Mouse (Mus musculus): ENCODE measurements around the gene Msi2.

Gene Msi2

DNA sequence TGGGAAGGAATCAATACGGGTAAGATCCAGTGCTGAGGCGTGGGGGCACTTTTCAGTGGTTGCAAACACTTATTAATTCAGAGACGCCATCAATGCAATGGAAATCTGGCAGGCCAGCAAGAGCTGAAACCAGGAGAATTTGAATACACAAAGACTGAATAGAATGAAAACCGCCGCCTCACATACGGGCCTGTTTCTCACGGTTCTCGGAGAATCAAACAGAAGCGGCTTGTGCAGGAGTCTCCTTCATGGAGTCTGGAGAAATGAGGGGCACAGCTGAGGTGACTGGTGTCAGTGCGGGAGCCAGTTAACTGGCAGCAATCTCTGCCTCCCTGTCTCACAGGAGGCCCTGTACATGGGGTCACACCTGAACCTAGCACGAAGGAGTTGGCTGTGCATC lies 235.7 kb downstream of the Msi2 start:
- Histone ChIP-seq H3K9me3 (ENCODE audit: low read length) (no peaks in the 10 kb centered on the region), H3K4me3 (replicated peaks; ENCODE audit: low read length) (no peak overlapping the region), H3K36me3 (ENCODE audit: insufficient read depth, low read length) (peaks cover 34% of the 10 kb centered on the region), H3K4me1 (replicated peaks; ENCODE audit: low read depth, low read length) (peaks cover 76% of the 10 kb centered on the region), H3K27me3 (ENCODE audit: insufficient read depth, low read length) (no peaks in the 10 kb centered on the region)
- TF ChIP-seq NANOG (IDR thresholded peaks at IDR 0.05; ENCODE audit: borderline replicate concordance, low read length) (no peak), CTCF (conservative IDR thresholded peaks at IDR 0.05; ENCODE audit: low read length) (no peak), POU5F1 (IDR thresholded peaks at IDR 0.05; ENCODE audit: borderline replicate concordance, low read length) (no peak)

DNA sequence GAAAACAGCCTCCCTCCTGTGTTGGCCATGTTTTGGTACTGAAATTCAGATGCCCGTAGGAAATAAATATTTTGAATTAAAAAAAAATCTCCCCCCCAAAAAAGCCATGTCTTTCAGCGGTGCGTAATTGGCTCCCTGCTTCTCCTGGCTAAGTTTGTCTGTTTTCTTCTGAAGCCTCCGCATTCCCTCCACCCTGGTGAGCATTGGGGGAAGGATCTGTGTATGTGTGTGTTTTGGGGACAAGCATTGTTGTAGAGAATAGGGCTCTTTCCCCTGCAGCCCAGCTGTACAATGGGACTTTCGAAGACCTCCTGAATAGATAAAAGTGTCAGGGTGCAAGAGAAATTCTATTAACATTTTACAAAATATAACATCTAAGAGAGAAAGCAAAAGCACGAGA lies 236.1 kb downstream of the Msi2 start:
- peaks cover 75% of the 10 kb centered on the region for H3K4me1 ChIP-seq (replicated peaks; ENCODE audit: low read depth, low read length)
- no peaks in the 10 kb centered on the region for H3K27me3 ChIP-seq (ENCODE audit: insufficient read depth, low read length)
- H3K36me3 ChIP-seq (ENCODE audit: insufficient read depth, low read length): peaks cover 38% of the 10 kb centered on the region
- TF ChIP-seq POU5F1 (IDR thresholded peaks at IDR 0.05; ENCODE audit: borderline replicate concordance, low read length) (no peak), CTCF (conservative IDR thresholded peaks at IDR 0.05; ENCODE audit: low read length) (no peak), NANOG (IDR thresholded peaks at IDR 0.05; ENCODE audit: borderline replicate concordance, low read length) (no peak)
- H3K9me3 ChIP-seq (ENCODE audit: low read length): no peaks in the 10 kb centered on the region
- no peak overlapping the region for H3K4me3 ChIP-seq (replicated peaks; ENCODE audit: low read length)

DNA sequence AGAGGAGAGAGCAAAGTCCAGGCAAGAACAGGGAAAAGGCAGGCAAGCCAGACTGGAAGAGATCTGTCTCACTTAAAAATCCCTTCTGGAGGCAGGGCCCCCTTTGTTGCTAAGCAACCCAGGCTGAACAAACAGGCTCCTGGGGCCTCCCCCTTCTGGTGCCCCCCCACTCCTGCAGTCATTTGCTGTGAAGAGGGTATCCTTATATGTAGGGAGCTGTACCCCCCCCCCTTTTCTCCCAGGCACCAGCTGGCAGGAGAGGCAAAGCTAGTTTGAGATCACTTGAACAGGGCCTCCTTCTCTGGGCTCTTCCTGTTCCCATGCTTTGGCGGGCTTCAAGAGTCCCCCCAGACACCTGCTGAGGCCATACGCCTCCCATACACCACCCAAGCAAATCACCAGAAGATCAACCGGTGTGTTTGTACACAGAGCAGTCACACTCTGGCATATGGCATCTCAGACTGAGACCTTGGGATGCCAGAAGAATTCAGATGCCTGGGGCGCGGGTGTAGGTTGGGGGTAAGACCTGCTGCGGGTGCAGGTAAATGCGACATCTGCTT lies 236.6 kb downstream of the Msi2 start:
- no peak for TF ChIP-seq POU5F1 (IDR thresholded peaks at IDR 0.05; ENCODE audit: borderline replicate concordance, low read length)
- TF ChIP-seq CTCF (conservative IDR thresholded peaks at IDR 0.05; ENCODE audit: low read length): no peak
- no peak for TF ChIP-seq NANOG (IDR thresholded peaks at IDR 0.05; ENCODE audit: borderline replicate concordance, low read length)
- no peak overlapping the region for H3K4me3 ChIP-seq (replicated peaks; ENCODE audit: low read length)
- no peaks in the 10 kb centered on the region for H3K27me3 ChIP-seq (ENCODE audit: insufficient read depth, low read length)
- peaks cover 70% of the 10 kb centered on the region for H3K4me1 ChIP-seq (replicated peaks; ENCODE audit: low read depth, low read length)
- peaks cover 43% of the 10 kb centered on the region for H3K36me3 ChIP-seq (ENCODE audit: insufficient read depth, low read length)
- no peaks in the 10 kb centered on the region for H3K9me3 ChIP-seq (ENCODE audit: low read length)

DNA sequence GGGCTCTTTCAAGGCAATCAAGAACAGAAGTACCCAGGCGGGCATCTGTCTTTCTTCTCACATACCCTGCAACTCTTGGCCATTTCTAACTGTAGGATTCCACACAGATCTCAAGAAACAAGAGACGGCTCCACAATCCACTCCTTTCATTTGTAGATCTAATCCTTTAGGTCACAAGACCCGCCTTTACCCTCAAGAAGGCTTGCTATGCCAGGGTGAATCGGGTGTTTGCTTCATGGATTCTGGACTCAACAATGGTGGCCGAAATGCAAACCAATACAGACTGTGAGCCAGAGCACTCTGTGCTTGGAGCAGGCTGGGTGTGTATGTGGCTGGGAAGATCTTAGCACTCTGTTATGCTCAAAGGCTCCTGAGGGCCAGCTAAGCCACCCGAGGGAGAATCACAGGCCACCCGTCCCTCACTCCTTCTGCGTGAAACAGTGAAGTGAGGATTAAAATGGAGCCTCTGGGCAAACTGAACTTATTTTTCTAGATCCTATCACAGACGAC lies 237.2 kb downstream of the Msi2 start:
- H3K4me1 ChIP-seq (replicated peaks; ENCODE audit: low read depth, low read length): peaks cover 64% of the 10 kb centered on the region
- no peak for TF ChIP-seq POU5F1 (IDR thresholded peaks at IDR 0.05; ENCODE audit: borderline replicate concordance, low read length)
- no peak for TF ChIP-seq CTCF (conservative IDR thresholded peaks at IDR 0.05; ENCODE audit: low read length)
- TF ChIP-seq NANOG (IDR thresholded peaks at IDR 0.05; ENCODE audit: borderline replicate concordance, low read length): no peak
- no peak overlapping the region for H3K4me3 ChIP-seq (replicated peaks; ENCODE audit: low read length)
- no peaks in the 10 kb centered on the region for H3K9me3 ChIP-seq (ENCODE audit: low read length)
- no peaks in the 10 kb centered on the region for H3K27me3 ChIP-seq (ENCODE audit: insufficient read depth, low read length)
- peaks cover 49% of the 10 kb centered on the region for H3K36me3 ChIP-seq (ENCODE audit: insufficient read depth, low read length)

DNA sequence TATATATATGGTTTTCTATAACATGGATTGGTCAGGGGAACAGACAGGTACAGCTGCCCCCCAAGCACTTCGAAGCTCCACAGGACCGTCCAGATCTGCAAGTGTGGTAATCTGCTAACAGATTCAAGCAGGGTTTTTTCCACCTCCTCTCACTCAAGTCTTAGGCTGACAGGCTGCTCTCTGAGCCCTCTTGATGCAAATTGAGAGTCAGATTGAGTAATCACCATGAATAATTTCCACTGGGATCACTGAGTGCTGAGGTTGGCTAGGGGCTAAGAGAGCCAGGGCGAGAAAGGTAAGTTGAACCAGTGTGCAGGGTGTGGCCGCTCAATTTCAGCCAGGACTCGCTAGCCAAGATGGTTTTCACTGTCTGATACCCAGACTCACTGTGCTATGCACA lies 238.8 kb downstream of the Msi2 start:
- Histone ChIP-seq H3K4me1 (replicated peaks; ENCODE audit: low read depth, low read length) (peaks cover 55% of the 10 kb centered on the region), H3K4me3 (replicated peaks; ENCODE audit: low read length) (no peak overlapping the region), H3K36me3 (ENCODE audit: insufficient read depth, low read length) (peaks cover 61% of the 10 kb centered on the region), H3K27me3 (ENCODE audit: insufficient read depth, low read length) (no peaks in the 10 kb centered on the region), H3K9me3 (ENCODE audit: low read length) (no peaks in the 10 kb centered on the region)
- TF ChIP-seq NANOG (IDR thresholded peaks at IDR 0.05; ENCODE audit: borderline replicate concordance, low read length): no peak
- no peak for TF ChIP-seq POU5F1 (IDR thresholded peaks at IDR 0.05; ENCODE audit: borderline replicate concordance, low read length)
- TF ChIP-seq CTCF (conservative IDR thresholded peaks at IDR 0.05; ENCODE audit: low read length): no peak

DNA sequence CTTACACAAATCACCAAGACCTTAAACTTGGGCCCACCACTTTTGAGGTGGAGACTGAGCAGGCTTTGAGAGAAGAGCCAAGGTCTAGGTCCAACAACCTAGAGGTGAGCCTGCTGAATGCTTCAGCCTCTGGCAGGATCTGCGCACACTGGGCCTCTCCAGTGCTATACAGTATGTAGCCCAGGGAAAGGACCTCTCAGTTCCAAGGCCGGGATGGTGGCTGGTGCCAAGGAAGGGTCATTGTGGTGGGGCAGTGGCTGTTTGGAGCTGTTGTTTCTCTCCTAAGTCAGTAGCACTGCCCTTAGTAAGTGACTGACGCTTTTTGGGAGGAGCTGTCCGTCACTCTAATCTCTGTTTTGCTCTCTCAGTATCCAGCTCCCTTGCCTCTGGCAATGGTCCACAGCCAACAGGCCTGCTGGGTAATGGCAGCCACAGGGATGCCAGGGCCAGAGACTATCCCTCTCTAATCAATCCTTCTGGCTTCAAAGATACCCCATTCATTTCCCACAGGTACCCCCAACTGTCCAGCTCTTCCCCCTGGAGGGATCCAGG lies 243.3 kb downstream of the Msi2 start:
- no peak overlapping the region for H3K4me3 ChIP-seq (replicated peaks; ENCODE audit: low read length)
- peaks cover 46% of the 10 kb centered on the region for H3K36me3 ChIP-seq (ENCODE audit: insufficient read depth, low read length)
- TF ChIP-seq CTCF (conservative IDR thresholded peaks at IDR 0.05; ENCODE audit: low read length) (no peak), NANOG (IDR thresholded peaks at IDR 0.05; ENCODE audit: borderline replicate concordance, low read length) (no peak), POU5F1 (IDR thresholded peaks at IDR 0.05; ENCODE audit: borderline replicate concordance, low read length) (no peak)
- no peaks in the 10 kb centered on the region for H3K27me3 ChIP-seq (ENCODE audit: insufficient read depth, low read length)
- H3K9me3 ChIP-seq (ENCODE audit: low read length): no peaks in the 10 kb centered on the region
- peaks cover 37% of the 10 kb centered on the region for H3K4me1 ChIP-seq (replicated peaks; ENCODE audit: low read depth, low read length)

DNA sequence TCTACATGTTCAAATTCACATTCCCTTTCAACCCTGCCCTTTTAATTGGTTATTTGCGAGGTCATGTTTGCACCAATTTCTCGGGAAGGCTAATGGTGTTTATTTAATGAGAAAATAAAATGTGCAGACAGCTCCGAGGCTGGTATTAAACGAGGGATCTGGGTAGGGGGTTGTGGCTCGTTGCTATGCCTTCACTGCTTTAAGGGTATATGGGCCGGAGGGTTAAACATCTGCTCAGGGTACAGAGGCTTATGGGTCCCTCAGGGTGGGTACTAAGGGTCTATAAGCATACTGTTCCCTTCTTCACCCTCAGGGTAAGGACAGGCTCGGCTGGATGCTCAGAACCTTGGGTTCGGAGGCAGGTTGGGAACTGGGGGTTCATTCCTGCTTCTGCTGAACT lies 245.6 kb downstream of the Msi2 start:
- Histone ChIP-seq H3K4me3 (replicated peaks; ENCODE audit: low read length) (no peak overlapping the region), H3K9me3 (ENCODE audit: low read length) (no peaks in the 10 kb centered on the region), H3K36me3 (ENCODE audit: insufficient read depth, low read length) (peaks cover 51% of the 10 kb centered on the region), H3K27me3 (ENCODE audit: insufficient read depth, low read length) (no peaks in the 10 kb centered on the region), H3K4me1 (replicated peaks; ENCODE audit: low read depth, low read length) (peaks cover 26% of the 10 kb centered on the region)
- no peak for TF ChIP-seq POU5F1 (IDR thresholded peaks at IDR 0.05; ENCODE audit: borderline replicate concordance, low read length)
- no peak for TF ChIP-seq CTCF (conservative IDR thresholded peaks at IDR 0.05; ENCODE audit: low read length)
- no peak for TF ChIP-seq NANOG (IDR thresholded peaks at IDR 0.05; ENCODE audit: borderline replicate concordance, low read length)

DNA sequence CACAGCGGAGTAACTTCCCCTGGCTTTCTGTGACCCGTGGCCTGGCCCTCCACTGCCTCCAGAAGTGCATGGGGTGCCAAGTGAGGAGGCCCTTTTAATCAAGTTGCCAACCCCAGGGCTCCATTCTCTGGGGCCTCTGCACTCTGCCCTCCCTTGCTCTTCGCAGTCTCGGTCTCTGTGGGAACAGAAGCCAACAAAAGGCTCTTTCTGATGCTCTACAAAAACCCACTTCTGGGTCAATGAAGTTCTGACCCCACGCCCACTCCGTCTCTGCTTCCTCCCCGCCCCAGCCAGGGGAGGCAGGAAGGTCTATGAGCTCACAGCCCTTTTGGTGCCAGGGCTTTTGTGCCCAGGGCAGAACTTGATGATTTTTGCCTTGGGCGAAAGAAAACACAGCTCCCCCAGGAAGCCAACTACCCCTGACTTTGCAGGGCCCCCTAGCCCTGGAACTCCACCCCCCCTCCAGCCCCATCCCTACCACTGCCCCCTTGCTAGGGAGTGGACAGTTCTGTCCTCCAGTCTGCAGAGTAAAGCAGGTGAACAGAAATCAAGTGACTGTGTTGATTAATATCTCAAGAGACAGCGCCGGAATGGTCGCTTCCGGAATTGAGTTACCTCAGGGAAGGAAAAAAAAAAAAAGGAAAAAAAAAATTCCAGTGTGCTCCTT lies 246.2 kb downstream of the Msi2 start:
- no peaks in the 10 kb centered on the region for H3K27me3 ChIP-seq (ENCODE audit: insufficient read depth, low read length)
- peak overlapping the region; percentile 7; the same call in 1 of the 2 replicates for H3K4me3 ChIP-seq (replicated peaks; ENCODE audit: low read length)
- H3K36me3 ChIP-seq (ENCODE audit: insufficient read depth, low read length): peaks cover 47% of the 10 kb centered on the region
- H3K4me1 ChIP-seq (replicated peaks; ENCODE audit: low read depth, low read length): peaks cover 26% of the 10 kb centered on the region
- no peaks in the 10 kb centered on the region for H3K9me3 ChIP-seq (ENCODE audit: low read length)
- no peak for TF ChIP-seq CTCF (conservative IDR thresholded peaks at IDR 0.05; ENCODE audit: low read length)
- no peak for TF ChIP-seq NANOG (IDR thresholded peaks at IDR 0.05; ENCODE audit: borderline replicate concordance, low read length)
- TF ChIP-seq POU5F1 (IDR thresholded peaks at IDR 0.05; ENCODE audit: borderline replicate concordance, low read length): no peak

All from E14TG2a.4 (cell line).